20 mouse cellular contexts compared by ENCODE assay signal in genomic region chr2:25053101-25053500, GRCm38 (mm10). TPM values are rescaled to one million over a fixed set of nuclear protein-coding genes. Genes with fewer than 3 reads are reported as not detected.
"Had no signal": no experiment of that assay in that cellular context is flagged by ENCODE, and none has a peak within 500 bp of the region (broad histone marks: within the 10 kb centered on the region; RNA-seq: fewer than 3 reads in every experiment).

No protein-coding gene starts in this region.

- H3K4me2 ChIP-seq: lung, embryonic 14.5 days; midbrain, embryonic 12.5 days; neural tube, embryonic 13.5 days; neural tube, embryonic 15.5 days; stomach, embryonic 15.5 days had no signal

- H3K4me3 ChIP-seq: midbrain, embryonic 12.5 days; myocyte; neural tube, embryonic 13.5 days; neural tube, embryonic 15.5 days; stomach, embryonic 15.5 days had no signal

- H3K9me3 ChIP-seq: midbrain, embryonic 10.5 days; midbrain, embryonic 12.5 days; neural tube, embryonic 13.5 days; neural tube, embryonic 15.5 days; stomach, embryonic 15.5 days had no signal

- DNase-seq: lung, adult 18-20 months; lung, embryonic 14.5 days; lung, postnatal 10 days; lung, postnatal 4 days; midbrain, embryonic 14.5 days; right cerebral cortex, postnatal 14 days; thymus, adult 2 months; thymus, postnatal 25 days; thymus, postnatal 4 days had no signal

- H3K27me3 ChIP-seq: midbrain, embryonic 12.5 days; neural tube, embryonic 13.5 days; neural tube, embryonic 15.5 days; stomach, embryonic 15.5 days had no signal

- H3K27ac ChIP-seq: midbrain, embryonic 12.5 days; neural tube, embryonic 13.5 days; neural tube, embryonic 15.5 days; stomach, embryonic 15.5 days; stomach, postnatal 0 days had no signal

- ATAC-seq: midbrain, embryonic 16.5 days had no signal

- H3K9ac ChIP-seq: lung, embryonic 14.5 days; midbrain, embryonic 12.5 days; neural tube, embryonic 13.5 days; neural tube, embryonic 15.5 days; stomach, embryonic 15.5 days had no signal

RNA-seq across cellular contexts. Expression of gene Entpd8, which starts 27.0 kb away (rescaled TPM):
- total RNA-seq: megakaryocyte, adult 5-6 weeks; megakaryocyte-erythroid progenitor cell, adult 5-6 weeks had no signal
- polyA plus RNA-seq: lung, embryonic 14.5 days; midbrain, embryonic 10.5 days; midbrain, embryonic 12.5 days; midbrain, embryonic 14.5 days; midbrain, embryonic 16.5 days; myocyte; neural tube, embryonic 11.5 days; neural tube, embryonic 13.5 days; neural tube, embryonic 15.5 days had no signal

RNA-seq across cellular contexts. Expression of gene Noxa1, which starts 41.8 kb away (rescaled TPM):
- total RNA-seq: megakaryocyte, adult 5-6 weeks had no signal
- polyA plus RNA-seq: midbrain, embryonic 10.5 days; midbrain, embryonic 12.5 days; midbrain, embryonic 14.5 days; midbrain, embryonic 16.5 days; myocyte; neural tube, embryonic 13.5 days; neural tube, embryonic 15.5 days had no signal
